Mouse (Mus musculus): Measurements from ENCODE around the gene Olfr434.
"Not testable (repeated sequence)": the region's sequence is repeated elsewhere in the genome, so short reads cannot be mapped to it uniquely, and the experiment has no call there.

Gene Olfr434

GRCm38 (mm10) chr6:43212873-43213272 is at the start of gene Olfr434:
TSS of gene Olfr434 (plus strand) at chr6:43213021.
- DNase-seq (ENCODE audit: extremely low read depth, low read depth, low spot score) = not testable (repeated sequence)

DNA sequence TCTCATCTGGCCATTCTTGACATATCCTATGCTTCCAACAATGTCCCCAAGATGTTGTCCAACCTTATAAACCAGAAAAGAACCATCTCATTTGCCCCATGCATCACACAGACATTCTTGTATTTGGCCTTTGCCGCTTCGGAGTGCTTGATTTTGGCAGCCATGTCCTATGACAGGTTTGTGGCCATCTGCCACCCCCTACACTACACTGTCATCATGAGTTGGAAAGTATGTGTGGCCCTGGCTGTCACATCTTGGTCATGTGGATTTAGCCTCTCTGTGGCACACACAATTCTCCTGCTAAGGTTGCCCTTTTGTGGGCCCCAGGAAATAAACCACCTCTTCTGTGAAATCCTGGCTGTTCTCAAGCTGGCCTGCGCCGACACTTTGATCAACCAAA is 45.6 kb upstream of the Olfr434 start:
- no peak for DNase-seq (ENCODE audit: extremely low read depth, low read depth, low spot score)

DNA sequence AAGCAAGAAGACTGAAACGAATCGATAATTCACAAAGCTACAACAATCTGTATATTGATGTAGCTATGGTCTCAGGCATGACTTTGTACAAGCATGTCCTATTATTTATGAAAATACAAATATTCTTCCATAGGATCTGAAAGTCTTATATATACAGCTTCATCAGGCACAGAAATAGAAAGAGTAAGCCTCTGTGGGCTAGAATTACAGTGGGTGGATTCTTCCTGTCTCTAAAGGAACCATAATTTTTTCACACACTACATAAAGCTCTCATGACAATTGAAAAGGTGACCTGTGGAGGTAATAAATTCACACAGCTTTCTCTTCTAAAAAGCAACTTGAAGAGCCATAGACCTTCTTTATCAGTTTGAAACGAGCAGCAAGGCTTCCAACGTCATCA is 41.0 kb upstream of the Olfr434 start, which contains the start of gene Olfr13:
Gene Olfr13, plus strand, starts transcription at position 301 of the 400 bp plus-strand sequence.
- DNase-seq (ENCODE audit: extremely low read depth, low read depth, low spot score) = no peak

GRCm38 (mm10) chr6:43178129-43178528 is 34.7 kb upstream of the Olfr434 start:
- DNase-seq (ENCODE audit: extremely low read depth, low read depth, low spot score) = no peak

GRCm38 (mm10) chr6:43178584-43179501 is 34.0 kb upstream of the Olfr434 start:
- DNase-seq (ENCODE audit: extremely low read depth, low read depth, low spot score) = no peak

DNA sequence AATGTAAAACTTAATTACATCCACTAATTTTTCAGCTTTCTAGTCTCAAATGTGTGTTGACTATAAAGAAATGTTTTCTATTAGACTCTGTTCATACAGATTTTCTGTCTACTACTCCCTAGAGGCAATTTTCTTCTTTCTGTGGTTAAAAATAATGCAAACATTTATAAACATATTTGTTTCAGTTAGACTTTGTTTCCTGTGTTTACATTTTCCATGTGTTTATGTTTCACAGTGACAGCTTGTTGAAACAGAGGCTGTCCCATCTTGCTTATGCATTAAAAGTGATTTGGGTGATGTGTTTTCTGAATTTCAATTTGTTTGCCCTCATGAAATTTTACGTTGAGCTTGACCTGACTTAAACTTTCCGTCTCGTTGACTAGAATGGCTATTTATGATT is 21.8 kb upstream of the Olfr434 start:
- DNase-seq (ENCODE audit: extremely low read depth, low read depth, low spot score) = no peak

- no peak for DNase-seq (ENCODE audit: extremely low read depth, low read depth, low spot score)
Measured at GRCm38 (mm10) chr6:43196781-43197180, 16.0 kb upstream of the Olfr434 start, which contains the start of gene Olfr435. TSS of gene Olfr435 (plus strand) at chr6:43197146.

GRCm38 (mm10) chr6:43198094-43198493 is 14.7 kb upstream of the Olfr434 start:
- DNase-seq (ENCODE audit: extremely low read depth, low read depth, low spot score) = no peak

DNA sequence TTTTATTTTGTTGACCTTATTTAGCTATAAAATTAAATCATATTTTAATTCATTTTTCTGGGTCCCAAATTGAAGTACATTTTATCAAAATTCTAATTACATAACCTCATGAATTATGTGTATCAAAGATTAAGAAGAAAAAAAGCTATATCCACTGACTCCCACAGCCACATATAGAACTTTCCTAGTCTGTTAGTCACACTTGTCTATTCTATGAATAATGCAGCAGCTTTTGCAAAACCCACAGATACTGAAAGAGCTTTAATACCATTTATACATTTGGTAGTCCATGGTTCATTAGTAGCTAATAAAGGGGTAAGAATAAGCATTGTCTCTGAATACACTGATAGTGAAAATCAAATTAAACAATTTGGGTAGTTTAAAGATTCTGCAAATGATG is 10.0 kb upstream of the Olfr434 start:
- no peak for DNase-seq (ENCODE audit: extremely low read depth, low read depth, low spot score)

DNA sequence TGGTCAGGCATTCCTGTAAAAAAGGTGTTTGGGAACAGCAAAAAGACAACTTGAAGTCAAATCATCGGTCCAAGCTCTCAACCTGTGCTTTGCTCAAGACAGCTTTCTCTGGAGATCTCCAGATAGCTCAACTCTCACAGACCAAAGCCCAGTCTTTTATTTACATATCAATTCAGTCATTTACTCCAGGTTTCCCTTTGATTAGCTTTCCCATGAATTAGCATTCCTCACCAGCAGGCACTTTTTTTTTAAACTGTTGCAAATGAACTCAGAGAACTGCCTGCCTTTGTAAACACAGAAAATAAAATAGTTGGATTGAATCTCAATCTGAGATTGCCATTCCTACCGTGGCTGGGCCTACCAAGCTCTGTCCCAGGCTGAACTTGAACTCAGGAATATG is 7.5 kb upstream of the Olfr434 start:
- DNase-seq (ENCODE audit: extremely low read depth, low read depth, low spot score) = no peak

- DNase-seq (ENCODE audit: extremely low read depth, low read depth, low spot score) = not testable (repeated sequence)
Measured at GRCm38 (mm10) chr6:43231255-43231654, 18.4 kb downstream of the Olfr434 start, which contains the start of gene Olfr47. TSS of gene Olfr47 (plus strand) at chr6:43231529.

GRCm38 (mm10) chr6:43242061-43242460 is 29.2 kb downstream of the Olfr434 start:
- DNase-seq (ENCODE audit: extremely low read depth, low read depth, low spot score) = no peak

DNA sequence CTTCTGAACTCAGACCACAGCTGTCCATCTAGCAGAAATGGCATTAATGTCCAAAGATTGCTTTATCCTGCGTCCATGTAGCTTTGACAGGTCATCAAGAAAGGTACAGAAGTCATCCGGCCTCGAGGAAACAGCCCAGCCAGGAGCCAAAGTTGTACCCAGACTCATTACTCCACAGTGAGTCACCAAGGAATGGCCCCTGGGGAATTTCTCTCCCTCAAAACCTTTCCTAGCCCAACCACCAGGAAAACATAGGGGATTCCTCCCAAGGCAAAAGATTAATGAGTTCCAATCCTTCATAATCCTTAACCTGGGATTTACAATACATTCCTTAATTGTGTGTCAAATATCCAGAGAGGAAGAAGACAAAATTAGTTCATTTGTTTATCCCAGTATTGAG is 34.6 kb downstream of the Olfr434 start:
- no peak for DNase-seq (ENCODE audit: extremely low read depth, low read depth, low spot score)

GRCm38 (mm10) chr6:43252994-43253393 is 40.2 kb downstream of the Olfr434 start:
- DNase-seq (ENCODE audit: extremely low read depth, low read depth, low spot score) = no peak

DNA sequence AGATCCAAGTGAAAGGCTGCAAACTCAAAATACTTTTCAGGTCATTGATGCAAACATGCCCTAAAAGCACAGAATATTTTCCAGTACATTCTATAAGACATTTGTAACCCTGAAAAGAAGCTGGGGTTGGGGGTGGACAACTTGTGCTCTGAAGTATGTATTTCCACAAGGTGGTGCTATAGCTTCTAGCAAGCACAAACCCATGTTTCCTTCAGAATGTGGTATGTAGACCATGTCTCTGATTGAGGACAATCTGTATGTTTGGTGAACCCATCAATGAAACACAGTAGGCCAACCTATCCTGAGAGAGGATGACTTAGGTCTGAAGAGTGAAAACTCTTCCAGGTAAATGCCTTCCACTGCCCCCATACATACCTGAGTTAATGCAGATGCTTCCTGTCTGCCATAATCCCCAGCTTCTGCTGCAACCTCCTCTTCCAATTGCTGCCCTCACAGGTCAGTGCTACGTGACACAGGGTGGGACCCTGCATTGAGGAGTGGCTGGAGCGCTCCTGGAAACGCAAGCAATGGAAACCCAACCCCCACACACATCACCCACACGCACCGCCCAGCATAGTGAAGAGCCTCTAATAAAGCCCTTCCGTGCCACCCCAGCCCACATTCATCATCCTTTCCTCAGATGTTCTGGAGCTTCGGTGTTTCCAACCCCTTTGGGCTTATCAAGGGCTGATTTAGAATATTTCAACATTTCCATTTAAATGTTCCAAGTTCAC is 41.5 kb downstream of the Olfr434 start:
- no peak for DNase-seq (ENCODE audit: extremely low read depth, low read depth, low spot score)

DNA sequence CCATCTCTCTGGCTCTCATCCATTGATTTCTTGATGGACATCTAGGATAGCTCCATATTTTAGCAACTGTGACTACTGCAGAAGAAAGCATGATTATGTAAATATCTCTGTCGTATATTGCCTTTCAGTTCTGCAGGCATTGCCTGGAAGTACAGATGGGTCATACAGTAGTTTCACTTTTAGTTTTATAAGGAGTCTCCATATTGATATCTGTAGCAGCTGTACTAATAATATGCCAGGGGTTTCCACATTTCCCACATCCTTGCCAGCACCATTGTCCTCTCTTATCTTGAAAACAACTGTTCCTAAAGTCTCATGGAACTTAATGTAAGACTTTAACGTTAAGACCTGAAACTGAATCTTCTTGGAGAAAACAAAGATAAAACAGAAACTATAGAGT is 47.9 kb downstream of the Olfr434 start:
- no peak for DNase-seq (ENCODE audit: extremely low read depth, low read depth, low spot score)

GRCm38 (mm10) chr6:43265363-43266041 is 52.7 kb downstream of the Olfr434 start, which contains the start of gene Arhgef5:
TSS of gene Arhgef5 (plus strand) at chr6:43265582.
- no peak for DNase-seq (ENCODE audit: extremely low read depth, low read depth, low spot score)

GRCm38 (mm10) chr6:43266356-43266755 is 53.5 kb downstream of the Olfr434 start:
- DNase-seq (ENCODE audit: extremely low read depth, low read depth, low spot score) = no peak

All from fat pad, adult 2 months (tissue).